Comparison of ENCODE assay signal across 9 mouse cellular contexts in the genomic region with DNA sequence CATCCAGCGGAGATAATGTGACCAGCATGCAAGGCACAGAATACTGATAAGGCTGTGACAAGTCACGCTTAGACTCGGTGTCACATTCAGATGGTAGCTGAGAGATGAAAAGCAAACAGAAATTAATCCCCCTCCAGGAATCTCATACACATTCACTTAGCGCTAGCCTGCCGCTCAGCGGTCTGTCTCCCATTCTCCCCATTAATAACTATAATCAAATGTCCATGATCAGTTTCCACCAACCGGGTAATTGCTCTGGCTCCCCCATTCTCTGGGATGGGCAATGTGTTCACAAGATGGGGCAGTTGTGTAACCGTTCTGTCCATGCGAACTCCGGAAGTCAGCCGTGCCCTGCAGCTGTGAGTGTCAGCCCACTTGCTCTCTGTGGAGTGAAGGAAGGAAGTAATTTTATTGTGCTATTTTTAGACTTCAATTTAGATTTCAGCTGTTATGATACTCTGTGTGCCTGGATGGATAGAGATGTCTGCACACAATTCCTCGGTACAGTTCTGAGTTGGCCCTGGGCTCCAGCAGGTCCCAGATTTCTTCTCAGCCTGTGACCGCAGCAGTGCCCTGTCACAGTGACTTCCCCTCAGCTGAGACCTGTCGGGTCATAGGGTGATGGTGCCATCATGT.
A peak's percentile ranks its signal among the peaks of the same experiment; 100 is the strongest.
DNase-seq lines count a peak whose midpoint lies in the region; ATAC-seq lines count a peak whose summit lies in the region.
"Had no signal": no experiment of that assay in that cellular context is flagged by ENCODE, and none has a peak within 500 bp of the region (broad histone marks: within the 10 kb centered on the region; RNA-seq: fewer than 3 reads in every experiment).

No protein-coding gene starts in this region.

- H3K27ac ChIP-seq in heart, embryonic 14.5 days (replicated peaks in 1 of 2; ENCODE audit: control insufficient read depth in 1 of 2, insufficient read depth in 1 of 2, low read depth in 2 of 2, low read length in 2 of 2): peak overlapping the region in 1 of 2 experiments; percentile 33; a peak in 2 of 4 replicates
- peak overlapping the region; percentile 62 for H3K27ac ChIP-seq in kidney, embryonic 16.5 days (ENCODE audit: low read length)
- H3K27ac ChIP-seq in midbrain, embryonic 10.5 days (replicated peaks): 0 out of 2 replicates have a peak overlapping the region, but pooled peaks have one; percentile 24
- H3K27ac ChIP-seq: liver, embryonic 13.5 days had no signal

- peak; percentile 53 to 57 for DNase-seq in B cell, adult 2 months
- DNase-seq in brain, adult 2 months (ENCODE audit: low read depth, low spot score): peak; percentile 72
- DNase-seq in midbrain, embryonic 10.5 days (ENCODE audit: low spot score): no peak
- DNase-seq in cerebellum, adult 11 months: no peak
- no peak for DNase-seq in MN1 (ENCODE audit: low spot score)
- no peak for DNase-seq in ovary, adult 18-20 months (ENCODE audit: low spot score)
- DNase-seq: liver, embryonic 13.5 days had no signal

- peaks cover 31 to 38% of the 10 kb centered on the region in 2 experiments for H3K4me1 ChIP-seq in heart, embryonic 14.5 days (ENCODE audit: control insufficient read depth in 2 of 2, insufficient read depth in 2 of 2, low read length in 2 of 2)
- H3K4me1 ChIP-seq in kidney, embryonic 16.5 days (ENCODE audit: insufficient read depth, low read length): peaks cover 37% of the 10 kb centered on the region
- peaks cover 21% of the 10 kb centered on the region for H3K4me1 ChIP-seq in midbrain, embryonic 10.5 days

- ATAC-seq in heart, embryonic 14.5 days (ENCODE audit: insufficient number of reproducible peaks, insufficient read depth, low FRiP score, low read depth): no peak
- ATAC-seq in kidney, embryonic 16.5 days (ENCODE audit: low FRiP score, low TSS enrichment): no peak

- H3K9me3 ChIP-seq in heart, embryonic 14.5 days (ENCODE audit: control insufficient read depth, low read length): no peaks in the 10 kb centered on the region
- H3K9me3 ChIP-seq in kidney, embryonic 16.5 days (ENCODE audit: low read length): no peaks in the 10 kb centered on the region
- no peaks in the 10 kb centered on the region for H3K9me3 ChIP-seq in midbrain, embryonic 10.5 days (replicated peaks)
- H3K9me3 ChIP-seq: liver, embryonic 13.5 days had no signal

- H3K36me3 ChIP-seq in heart, embryonic 14.5 days (ENCODE audit: control insufficient read depth, insufficient read depth, low read length): no peaks in the 10 kb centered on the region
- H3K36me3 ChIP-seq in kidney, embryonic 16.5 days (ENCODE audit: insufficient read depth, low read length): no peaks in the 10 kb centered on the region
- H3K36me3 ChIP-seq in midbrain, embryonic 10.5 days: no peaks in the 10 kb centered on the region
- H3K36me3 ChIP-seq: liver, embryonic 13.5 days had no signal

- no peak overlapping the region for H3K4me3 ChIP-seq in heart, embryonic 14.5 days (ENCODE audit: control insufficient read depth in 1 of 2, insufficient read depth in 1 of 2, low read depth in 1 of 2, low read length in 2 of 2)
- H3K4me3 ChIP-seq in kidney, embryonic 16.5 days (ENCODE audit: low read length): no peak overlapping the region
- no peak overlapping the region for H3K4me3 ChIP-seq in midbrain, embryonic 10.5 days
- H3K4me3 ChIP-seq: liver, embryonic 13.5 days had no signal

- peak overlapping the region; percentile 23; the same call in 1 of the 2 replicates for H3K9ac ChIP-seq in heart, embryonic 14.5 days (ENCODE audit: low read length)
- H3K9ac ChIP-seq in kidney, embryonic 16.5 days (replicated peaks; ENCODE audit: low read length): no peak overlapping the region
- H3K9ac ChIP-seq: liver, embryonic 13.5 days had no signal

- H3K27me3 ChIP-seq in heart, embryonic 14.5 days (ENCODE audit: control insufficient read depth, insufficient read depth, low read length): no peaks in the 10 kb centered on the region
- no peaks in the 10 kb centered on the region for H3K27me3 ChIP-seq in kidney, embryonic 16.5 days (ENCODE audit: insufficient read depth, low read length)
- peaks cover 19% of the 10 kb centered on the region for H3K27me3 ChIP-seq in midbrain, embryonic 10.5 days (ENCODE audit: low read depth, poor library complexity, severe bottlenecking)
- H3K27me3 ChIP-seq: liver, embryonic 13.5 days had no signal

- peak overlapping the region; percentile 24; the same call in 1 of the 2 replicates for H3K4me2 ChIP-seq in heart, embryonic 14.5 days (ENCODE audit: low read length)
- 0 out of 2 replicates have a peak overlapping the region, but pooled peaks have one; percentile 13 for H3K4me2 ChIP-seq in kidney, embryonic 16.5 days (replicated peaks; ENCODE audit: low read depth, low read length)
- H3K4me2 ChIP-seq: liver, embryonic 13.5 days had no signal

- 45% methylated on average over 14 of the region's 14 CpGs for WGBS in heart, embryonic 14.5 days
- WGBS in kidney, embryonic 16.5 days: 47% methylated on average over 14 of the region's 14 CpGs
- 86% methylated on average over 14 of the region's 14 CpGs for WGBS in midbrain, embryonic 10.5 days

Comparison
In these comparisons a context has a peak if more than half of its experiments do, and no peak if none do; other contexts are left out.
1. DNase-seq: peak in B cell, adult 2 months (2 of 2) and brain, adult 2 months (single experiment); none in midbrain, embryonic 10.5 days (single experiment), cerebellum, adult 11 months (single experiment), MN1 (single experiment) and ovary, adult 18-20 months (single experiment).